Mouse (Mus musculus) hindbrain, postnatal 0 days (tissue): ENCODE results near the gene Slc35d1. TPM values are rescaled to one million over a fixed set of nuclear protein-coding genes. Genes with fewer than 3 reads are reported as not detected.
A peak's percentile ranks its signal among the peaks of the same experiment; 100 is the strongest.

Experiments
- ATAC-seq: fragments of 200-750 bp; cut with Nextera tagmentation; 2 replicates; pipeline ENCODE4 v1.8.0; 2017; ENCODE audit warnings: mild to moderate bottlenecking, moderate TSS enrichment, moderate library complexity
- DNase-seq: peaks from one replicate; pipeline ENCODE4 v3.0.0-alpha.2; 2015; ENCODE audit warnings: low spot score
- H3K27ac ChIP-seq: fragments of 300-500 bp; sonication (generic); 2 replicates; pipeline ENCODE4 v1.5.1; 2014; ENCODE audit warnings: mild to moderate bottlenecking
- H3K27me3 ChIP-seq: fragments of 300-500 bp; sonication (generic); 2 replicates; pipeline ENCODE4 v1.6.1; 2014; ENCODE audit warnings: low read length, mixed read lengths; ENCODE audit not compliant: insufficient read depth
- H3K36me3 ChIP-seq: fragments of 300-500 bp; sonication (generic); 2 replicates; pipeline ENCODE4 v1.6.1; 2014; ENCODE audit warnings: low read length, mixed read lengths; ENCODE audit not compliant: insufficient read depth
- H3K4me1 ChIP-seq: fragments of 300-500 bp; sonication (generic); 2 replicates; pipeline ENCODE4 v1.6.1; 2014; ENCODE audit warnings: antibody characterized with exemption, low read length, mixed read lengths; ENCODE audit not compliant: insufficient read depth
- H3K4me2 ChIP-seq: fragments of 300-500 bp; sonication (generic); 2 replicates; pipeline ENCODE4 v1.6.1; 2014; ENCODE audit warnings: low read depth, mild to moderate bottlenecking, low read length, moderate library complexity, mixed read lengths
- H3K4me3 ChIP-seq: fragments of 300-500 bp; sonication (generic); 2 replicates; pipeline ENCODE4 v1.5.1; 2014; ENCODE audit warnings: low read length
- H3K9ac ChIP-seq: fragments of 300-500 bp; sonication (generic); replicated peaks from 2 replicates; pipeline ENCODE4 v1.6.1; 2014; ENCODE audit warnings: mild to moderate bottlenecking, low read length, moderate library complexity, mixed read lengths
- H3K9me3 ChIP-seq: fragments of 300-500 bp; sonication (generic); 2 replicates; pipeline ENCODE4 v1.6.1; 2016; ENCODE audit warnings: low read length, mixed read lengths
- CTCF ChIP-seq: IDR thresholded peaks from 2 replicates; pipeline ENCODE4 v1.5.1; 2016; ENCODE audit warnings: antibody characterized with exemption, control low read depth, low read depth
- WGBS: fragments of 180-500 bp; shearing (Covaris S2); extraction: QIAGEN DNeasy Blood & Tissue Kit; methylation state at CpG from one replicate; pipeline ENCODE4 v1.1.7; 2014; 5-methylcytosine and 5-hydroxymethylcytosine counted together
- polyA plus RNA-seq: library from polyadenylated mRNA; unstranded; fragments of >200 nt; fragmentation: Nextera tagmentation; extraction: Ambion mirVana; gene quantifications from 2 replicates; pipeline ENCODE4 v1.2.1, GENCODE M21; 2015
- total RNA-seq: library from RNA; depleted of rRNA; stranded (reverse); fragments of >200 nt; gene quantifications from 2 replicates; pipeline ENCODE4 v1.2.3, GENCODE M21; 2014

The Slc35d1 gene
- total and polyA plus RNA-seq, 2 experiments from 2014 or later, result 4.0 to 5.1 TPM

DNA sequence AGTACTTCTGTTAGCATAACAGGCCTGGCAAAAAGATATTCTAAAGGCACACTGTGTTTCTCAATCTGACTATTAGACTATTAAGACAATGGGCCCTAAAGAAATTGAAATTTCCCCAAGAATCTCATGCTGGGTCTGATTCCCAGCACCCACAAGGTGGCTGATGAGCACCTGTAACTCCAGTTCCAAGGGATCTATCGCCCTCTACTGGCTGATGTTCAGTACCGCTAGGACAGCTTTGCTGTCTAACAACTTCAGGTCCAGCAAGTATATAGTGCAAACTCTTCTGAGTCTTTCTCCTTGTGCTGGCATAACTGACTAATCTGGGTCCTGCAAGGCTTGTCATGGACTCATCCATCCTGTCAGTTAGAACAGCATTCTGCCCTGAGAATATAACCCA is 22.5 kb downstream of the Slc35d1 start:
- no peak overlapping the region for H3K4me3 ChIP-seq
- DNase-seq (no peak), ATAC-seq (no peak)
- peak; percentile 38 for TF ChIP-seq CTCF
- no peaks in the 10 kb centered on the region for H3K9me3 ChIP-seq
- no peak overlapping the region for H3K9ac ChIP-seq
- H3K4me1 ChIP-seq, result no peaks in the 10 kb centered on the region
- peaks cover 22% of the 10 kb centered on the region for H3K36me3 ChIP-seq
- H3K27me3 ChIP-seq, result no peaks in the 10 kb centered on the region
- H3K4me2 ChIP-seq, result no peak overlapping the region
- WGBS, result 94% methylated on average over 2 of the region's 2 CpGs
- no peak overlapping the region for H3K27ac ChIP-seq

DNA sequence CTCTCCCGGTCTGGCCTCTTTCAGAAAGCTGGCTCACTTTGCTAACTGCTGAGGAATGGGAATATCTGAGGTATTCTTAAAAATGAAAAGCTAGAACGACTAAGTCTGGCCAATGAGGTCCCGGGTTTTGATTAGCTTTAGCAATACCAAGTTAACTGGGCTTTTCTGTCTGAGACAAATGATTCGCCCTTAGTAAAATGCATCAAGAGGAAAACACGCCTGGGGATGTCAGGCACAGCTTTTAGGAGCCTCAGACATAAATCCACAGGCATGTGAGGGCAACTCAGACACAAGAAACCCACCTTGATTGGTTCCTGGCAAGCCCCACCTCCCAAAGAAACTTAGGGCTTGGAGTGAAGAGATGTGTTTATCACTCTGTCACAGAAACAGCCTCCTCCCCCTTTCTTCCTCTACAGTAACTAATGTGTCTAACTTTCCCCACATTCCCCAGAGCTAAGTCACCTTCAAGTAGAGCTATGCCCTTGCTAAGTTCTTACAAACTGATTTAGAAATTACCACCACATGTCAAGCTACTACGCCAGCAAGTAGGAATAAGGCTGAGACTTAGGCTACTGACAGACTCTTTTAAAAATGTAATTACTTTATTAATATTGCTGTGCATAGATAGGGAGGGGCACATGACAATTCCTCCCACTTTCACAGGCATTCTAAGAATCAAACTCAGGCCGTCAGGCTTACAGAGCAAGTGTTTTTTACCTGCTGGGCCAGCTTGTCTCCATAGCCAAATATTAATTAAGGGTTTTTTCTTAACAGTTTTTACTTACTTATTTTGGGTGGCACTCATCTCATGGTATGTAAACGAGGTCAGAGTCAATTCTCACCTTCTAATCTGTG is 26.0 kb downstream of the Slc35d1 start:
- peaks cover 34% of the 10 kb centered on the region for H3K36me3 ChIP-seq
- DNase-seq (no peak), ATAC-seq (no peak)
- no peak for TF ChIP-seq CTCF
- H3K4me2 ChIP-seq, result no peak overlapping the region
- no peaks in the 10 kb centered on the region for H3K9me3 ChIP-seq
- H3K4me3 ChIP-seq, result no peak overlapping the region
- H3K27me3 ChIP-seq, result no peaks in the 10 kb centered on the region
- no peaks in the 10 kb centered on the region for H3K4me1 ChIP-seq
- no peak overlapping the region for H3K9ac ChIP-seq
- WGBS, result 88% methylated on average over 8 of the region's 8 CpGs
- H3K27ac ChIP-seq, result no peak overlapping the region

DNA sequence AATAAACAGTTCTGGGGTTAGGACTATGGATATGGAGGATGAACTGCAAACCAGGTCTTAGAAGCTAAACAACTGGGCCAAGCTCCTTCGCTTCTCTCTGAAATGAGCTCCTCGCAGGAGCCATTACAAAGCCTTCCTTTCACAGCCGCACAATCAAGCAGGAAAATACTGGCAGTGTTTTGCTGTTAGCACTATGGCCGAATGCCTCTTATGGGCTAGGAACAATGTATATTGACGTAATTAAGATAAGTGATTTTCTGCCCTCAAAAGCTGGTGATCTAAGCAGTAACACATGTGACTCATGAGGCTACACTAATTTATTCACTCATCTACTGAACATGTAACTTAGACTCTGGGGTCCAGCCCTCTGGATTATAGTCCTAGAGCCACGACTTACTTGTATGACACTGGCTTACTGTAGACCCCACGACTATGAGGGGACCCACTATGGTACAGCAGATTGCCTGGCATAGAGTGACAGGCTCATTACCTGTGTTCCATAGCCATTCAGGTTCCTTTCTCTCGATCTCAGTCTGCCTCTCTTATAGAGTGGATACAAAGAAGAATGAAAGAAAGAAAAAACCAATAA is 34.6 kb downstream of the Slc35d1 start:
- no peak for TF ChIP-seq CTCF
- Histone ChIP-seq H3K4me1 (no peaks in the 10 kb centered on the region), H3K36me3 (peaks cover 11% of the 10 kb centered on the region; the same call in 1 of the 2 replicates), H3K27me3 (no peaks in the 10 kb centered on the region), H3K9ac (no peak overlapping the region), H3K4me3 (no peak overlapping the region), H3K4me2 (no peak overlapping the region), H3K27ac (no peak overlapping the region), H3K9me3 (no peaks in the 10 kb centered on the region)
- 52% methylated on average over 8 of the region's 8 CpGs for WGBS
- peak; percentile 7; the same call in 1 of the 2 replicates for ATAC-seq
- DNase-seq, result no peak

DNA sequence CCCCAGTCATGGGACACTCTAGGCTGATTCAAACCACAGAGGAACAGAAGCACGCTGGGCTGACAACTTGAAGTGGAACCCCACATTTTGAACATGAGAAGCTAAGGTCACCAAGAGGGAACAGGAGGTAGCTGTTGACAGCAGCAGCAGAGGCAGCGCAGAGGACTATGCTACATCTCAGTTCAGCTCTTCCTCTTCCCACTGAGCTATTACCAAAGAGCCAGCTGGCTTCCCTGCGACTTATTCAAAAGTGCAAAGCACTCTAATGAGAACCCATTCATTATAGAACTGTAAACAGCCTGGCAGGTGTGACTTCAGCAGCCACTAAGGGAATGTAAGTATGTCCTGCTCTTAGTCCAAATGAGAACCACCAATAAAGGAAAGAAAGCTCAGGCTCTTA is 35.4 kb downstream of the Slc35d1 start:
- 49% methylated on average over 3 of the region's 3 CpGs for WGBS
- no peak for TF ChIP-seq CTCF
- peaks cover 11% of the 10 kb centered on the region; the same call in 1 of the 2 replicates for H3K36me3 ChIP-seq
- no peak overlapping the region for H3K4me3 ChIP-seq
- no peak overlapping the region for H3K27ac ChIP-seq
- H3K4me2 ChIP-seq, result no peak overlapping the region
- H3K9ac ChIP-seq, result no peak overlapping the region
- H3K27me3 ChIP-seq, result no peaks in the 10 kb centered on the region
- ATAC-seq (no peak), DNase-seq (peak; percentile 25)
- no peaks in the 10 kb centered on the region for H3K9me3 ChIP-seq
- no peaks in the 10 kb centered on the region for H3K4me1 ChIP-seq

DNA sequence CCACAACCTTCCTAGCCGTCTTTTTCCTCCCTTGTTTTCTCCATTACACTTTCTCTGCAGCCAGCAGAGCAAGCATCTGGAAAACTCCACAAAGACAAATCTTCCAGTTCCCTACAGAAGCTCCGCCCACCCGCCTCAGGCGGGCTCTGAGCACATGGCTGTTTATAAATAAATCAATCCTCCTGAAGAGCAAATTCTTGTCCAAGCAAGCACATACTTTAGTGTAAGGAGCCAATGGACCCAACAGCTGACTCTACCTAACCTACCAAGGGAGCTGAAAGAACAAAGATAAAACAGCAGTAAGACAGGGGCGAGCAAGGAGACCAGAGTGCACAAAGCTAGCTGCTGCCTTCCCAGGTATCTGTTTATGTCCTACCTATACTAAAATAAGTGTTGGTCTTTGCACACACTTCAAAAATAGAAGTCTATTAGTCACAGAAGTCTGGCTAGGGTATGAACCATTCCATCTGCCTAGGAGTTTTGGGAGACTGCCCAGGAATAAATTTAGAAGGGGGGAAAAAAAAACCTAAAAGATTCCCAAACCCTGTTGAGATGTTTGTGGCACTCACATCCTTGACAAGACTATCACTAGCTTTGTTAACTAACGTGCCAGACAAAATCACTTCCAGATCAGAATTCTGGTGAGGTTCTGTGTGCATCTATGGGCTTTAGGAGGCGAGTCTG is 36.2 kb downstream of the Slc35d1 start:
- H3K36me3 ChIP-seq, result peaks cover 8% of the 10 kb centered on the region; the same call in 1 of the 2 replicates
- H3K27me3 ChIP-seq, result no peaks in the 10 kb centered on the region
- no peaks in the 10 kb centered on the region for H3K9me3 ChIP-seq
- no peaks in the 10 kb centered on the region for H3K4me1 ChIP-seq
- DNase-seq, result no peak
- H3K4me2 ChIP-seq, result no peak overlapping the region
- WGBS, result 83% methylated on average over 7 of the region's 7 CpGs
- no peak overlapping the region for H3K4me3 ChIP-seq
- H3K9ac ChIP-seq, result no peak overlapping the region
- ATAC-seq, result no peak
- no peak for TF ChIP-seq CTCF
- H3K27ac ChIP-seq, result no peak overlapping the region

DNA sequence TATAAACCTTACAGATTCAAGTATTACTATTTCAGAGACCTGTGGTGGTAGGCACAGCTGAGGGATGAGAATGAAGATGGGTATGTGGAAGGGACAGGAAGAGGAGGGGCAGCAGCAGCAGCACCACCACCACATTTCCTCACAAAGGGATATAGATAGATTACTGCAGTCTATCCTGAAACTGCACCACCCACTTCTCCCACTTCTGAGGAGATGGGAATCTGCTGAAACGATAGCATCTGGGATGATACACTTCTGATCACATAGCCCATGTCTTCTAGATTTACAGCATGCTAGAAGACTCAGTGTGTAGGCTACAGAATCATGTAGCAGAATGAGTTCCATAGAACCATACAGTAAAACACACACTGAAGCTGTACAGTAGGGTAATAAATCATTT is 37.3 kb downstream of the Slc35d1 start:
- Histone ChIP-seq H3K4me3 (no peak overlapping the region), H3K27ac (no peak overlapping the region), H3K9me3 (no peaks in the 10 kb centered on the region), H3K4me2 (no peak overlapping the region), H3K27me3 (no peaks in the 10 kb centered on the region), H3K36me3 (peaks cover 4% of the 10 kb centered on the region; the same call in 1 of the 2 replicates), H3K4me1 (no peaks in the 10 kb centered on the region), H3K9ac (no peak overlapping the region)
- WGBS, result 92% methylated on average over 1 of the region's 1 CpGs
- ATAC-seq, result no peak
- TF ChIP-seq CTCF, result no peak
- DNase-seq, result no peak
